In genomic region chrX:165326939-165327698, GRCm38 (mm10) we compare ENCODE assay signal across 9 mouse cellular contexts. TPM values are rescaled to one million over a fixed set of nuclear protein-coding genes. Genes with fewer than 3 reads are reported as not detected.
DNase-seq lines count a peak whose midpoint lies in the region; ATAC-seq lines count a peak whose summit lies in the region.
"Had no signal": no experiment of that assay in that cellular context is flagged by ENCODE, and none has a peak within 500 bp of the region (broad histone marks: within the 10 kb centered on the region; RNA-seq: fewer than 3 reads in every experiment).

Gene Glra2, minus strand, starts transcription at chrX:165327393.

- no peaks in the 10 kb centered on the region for H3K27me3 ChIP-seq in lung, embryonic 15.5 days
- H3K27me3 ChIP-seq in forebrain, embryonic 15.5 days, result no peaks in the 10 kb centered on the region

- DNase-seq in lung, postnatal 4 days, result no peak
- DNase-seq in cerebellum, postnatal 36 days, result peak; percentile 3 to 10
- DNase-seq in layer of hippocampus, postnatal 25 days (ENCODE audit: extremely low spot score in 1 of 2, low spot score in 1 of 2), result peak; percentile 6 to 7
- DNase-seq in neural tube, embryonic 10.5 days (ENCODE audit: extremely low spot score, low spot score), result peak; percentile 31
- no peak for DNase-seq in urinary bladder, postnatal 4 days (ENCODE audit: low spot score in 2 of 2)

- no peaks in the 10 kb centered on the region for H3K9me3 ChIP-seq in lung, embryonic 15.5 days
- H3K9me3 ChIP-seq in forebrain, embryonic 15.5 days, result no peaks in the 10 kb centered on the region

- WGBS in lung, embryonic 15.5 days, result 16% methylated on average over 12 of the region's 12 CpGs
- 13% methylated on average over 12 of the region's 12 CpGs for WGBS in forebrain, embryonic 15.5 days

- no peaks in the 10 kb centered on the region for H3K4me1 ChIP-seq in lung, embryonic 15.5 days
- H3K4me1 ChIP-seq in forebrain, embryonic 15.5 days, result no peaks in the 10 kb centered on the region

- H3K4me2 ChIP-seq in lung, embryonic 15.5 days, result peak within 1 kb of the TSS; percentile 37; the same call in 1 of the 2 replicates
- peak within 1 kb of the TSS; percentile 57 for H3K4me2 ChIP-seq in forebrain, embryonic 15.5 days (replicated peaks)

- H3K27ac ChIP-seq in lung, embryonic 15.5 days, result no peak within 1 kb of the TSS
- 0 out of 2 replicates have a peak within 1 kb of the TSS, but pooled peaks have one; percentile 19 for H3K27ac ChIP-seq in forebrain, embryonic 15.5 days (replicated peaks)

- ATAC-seq in lung, embryonic 15.5 days (ENCODE audit: borderline replicate concordance, extremely low read depth, low FRiP score, low TSS enrichment), result no peak
- peak; percentile 76 for ATAC-seq in forebrain, embryonic 15.5 days (replicated peaks)

- H3K36me3 ChIP-seq in lung, embryonic 15.5 days, result no peaks in the 10 kb centered on the region
- H3K36me3 ChIP-seq in forebrain, embryonic 15.5 days, result no peaks in the 10 kb centered on the region

- H3K4me3 ChIP-seq in lung, embryonic 15.5 days, result no peak within 1 kb of the TSS
- peak within 1 kb of the TSS; percentile 39 for H3K4me3 ChIP-seq in forebrain, embryonic 15.5 days

- no peak within 1 kb of the TSS for H3K9ac ChIP-seq in lung, embryonic 15.5 days
- peak within 1 kb of the TSS; percentile 38 for H3K9ac ChIP-seq in forebrain, embryonic 15.5 days (replicated peaks)

RNA-seq across cellular contexts. Expression of gene Glra2, which starts in this region (rescaled TPM):
- polyA plus RNA-seq in lung, embryonic 15.5 days (2015; fragmentation: Nextera tagmentation; extraction: Ambion mirVana), result 0.07 TPM in 1 of 2 replicates, not detected in the other
- polyA plus RNA-seq in forebrain, embryonic 15.5 days (2015; fragmentation: Nextera tagmentation; extraction: Ambion mirVana), result 34.0 and 35.2 TPM in 2 replicates
- 10 to 100 TPM in 1 of 2 experiments, 1 to 10 TPM in 1; 9.6 to 11.1 TPM for total RNA-seq in layer of hippocampus, postnatal 25 days (2021)
- total RNA-seq: gastrocnemius, postnatal 4 days had no signal
- polyA plus RNA-seq: testis, adult 2 months had no signal

Comparison
In these comparisons a context has a peak if more than half of its experiments do, and no peak if none do; other contexts are left out.
1. RNA of gene Glra2 (polyA plus RNA-seq): 34.0 to 35.2 TPM in forebrain, embryonic 15.5 days; 0.07 TPM in lung, embryonic 15.5 days; every median in the first group is over 10 times any median in the second.
2. DNase-seq: peak in cerebellum, postnatal 36 days (2 of 2), layer of hippocampus, postnatal 25 days (2 of 2) and neural tube, embryonic 10.5 days (single experiment); none in lung, postnatal 4 days (0 of 2) and urinary bladder, postnatal 4 days (0 of 2).